Mouse (Mus musculus) brain, embryonic 14.5 days (tissue): Measurements from ENCODE around the gene Hcn2.

Source experiments
- CTCF ChIP-seq: fragments of 200-500 bp; IDR thresholded peaks from 2 replicates; pipeline ENCODE4 v1.5.1; 2012; ENCODE audit warnings: inconsistent platforms, mild to moderate bottlenecking, moderate library complexity, borderline replicate concordance; ENCODE audit not compliant: insufficient read depth, insufficient read length; ENCODE audit errors: extremely low read depth
- POLR2A ChIP-seq: fragments of 200-500 bp; IDR thresholded peaks from 2 replicates; pipeline ENCODE4 v1.6.1; 2012; ENCODE audit warnings: mild to moderate bottlenecking, inconsistent platforms, borderline replicate concordance; ENCODE audit not compliant: poor library complexity, insufficient read depth, insufficient read length, severe bottlenecking; ENCODE audit errors: extremely low read depth

DNA sequence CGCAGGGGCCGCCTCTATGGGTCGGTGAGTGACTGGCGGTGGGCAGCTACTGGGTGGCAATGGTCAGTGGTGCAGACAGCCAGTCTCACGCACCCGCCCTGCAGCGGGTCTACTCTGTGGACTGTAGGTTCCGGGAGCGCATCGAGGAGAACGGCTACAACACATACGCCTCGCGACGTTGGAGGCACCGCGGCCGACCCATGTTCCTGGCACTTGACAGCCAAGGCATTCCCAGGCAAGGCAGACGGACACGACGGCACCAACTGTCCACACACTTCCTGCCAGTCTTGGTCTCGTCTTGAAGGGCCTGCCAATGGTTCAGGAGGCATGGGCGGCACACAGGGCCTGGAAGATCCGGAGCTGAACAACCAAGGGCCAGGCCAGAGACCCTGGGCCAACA lies 40.2 kb downstream of the Hcn2 start:
- TF ChIP-seq POLR2A (no peak), CTCF (no peak)
